Mouse (Mus musculus) kidney, postnatal 0 days (tissue): Measurements from ENCODE around the gene Paip2b. TPM values are rescaled to one million over a fixed set of nuclear protein-coding genes. Genes with fewer than 3 reads are reported as not detected.

Experiments
- ATAC-seq: fragments of 200-750 bp; cut with Nextera tagmentation; replicated peaks from 2 replicates; pipeline ENCODE4 v1.8.0; 2017; ENCODE audit warnings: low read depth, moderate number of reproducible peaks, moderate TSS enrichment, moderate library complexity; ENCODE audit not compliant: low FRiP score
- DNase-seq: peaks from one replicate; pipeline ENCODE4 v3.0.0-alpha.2; 2016; ENCODE audit warnings: low spot score
- H3K27ac ChIP-seq: fragments of 300-500 bp; sonication (generic); 2 replicates; pipeline ENCODE4 v1.5.1; 2014; ENCODE audit warnings: mild to moderate bottlenecking
- H3K27me3 ChIP-seq: fragments of 300-500 bp; sonication (generic); 2 replicates; pipeline ENCODE4 v1.6.1; 2014; ENCODE audit warnings: low read length, mixed read lengths; ENCODE audit not compliant: insufficient read depth
- H3K36me3 ChIP-seq: fragments of 300-500 bp; sonication (generic); 2 replicates; pipeline ENCODE4 v1.6.1; 2014; ENCODE audit warnings: low read length, mixed read lengths; ENCODE audit not compliant: insufficient read depth
- H3K4me1 ChIP-seq: fragments of 300-500 bp; sonication (generic); replicated peaks from 2 replicates; pipeline ENCODE4 v1.6.1; 2014; ENCODE audit warnings: antibody characterized with exemption, low read length, mixed read lengths; ENCODE audit not compliant: insufficient read depth
- H3K4me2 ChIP-seq: fragments of 300-500 bp; sonication (generic); 2 replicates; pipeline ENCODE4 v1.6.1; 2014; ENCODE audit warnings: mild to moderate bottlenecking, low read length, moderate library complexity, mixed read lengths
- H3K4me3 ChIP-seq: fragments of 300-500 bp; sonication (generic); replicated peaks from 2 replicates; pipeline ENCODE4 v1.5.1; 2014; ENCODE audit warnings: low read depth, low read length
- H3K9ac ChIP-seq: fragments of 300-500 bp; sonication (generic); 2 replicates; pipeline ENCODE4 v1.6.1; 2014; ENCODE audit warnings: low read depth, low read length
- H3K9me3 ChIP-seq: fragments of 300-500 bp; sonication (generic); replicated peaks from 2 replicates; pipeline ENCODE4 v1.6.1; 2016; ENCODE audit warnings: low read length, inconsistent platforms, mixed read lengths
- CTCF ChIP-seq: IDR thresholded peaks from 2 replicates; pipeline ENCODE4 v1.5.1; 2016; ENCODE audit warnings: antibody characterized with exemption, low read depth, mild to moderate bottlenecking, moderate library complexity
- WGBS: fragments of 180-500 bp; shearing (Covaris S2); extraction: QIAGEN DNeasy Blood & Tissue Kit; methylation state at CpG from one replicate; pipeline ENCODE4 v1.1.7; 2014; 5-methylcytosine and 5-hydroxymethylcytosine counted together
- polyA plus RNA-seq: library from polyadenylated mRNA; unstranded; fragments of >200 nt; fragmentation: Nextera tagmentation; extraction: Ambion mirVana; gene quantifications from 2 replicates; pipeline ENCODE4 v1.2.1, GENCODE M21; 2015

Paip2b gene
- polyA plus RNA-seq, 1 experiment from 2014 or later = 12.1 TPM

GRCm38 (mm10) chr6:83762880-83763431 lies 68.6 kb downstream of the Paip2b start:
- TF ChIP-seq CTCF = peak; percentile 40
- DNase-seq (peak; percentile 54), ATAC-seq (peak; percentile 75)
- H3K27me3 ChIP-seq = peaks cover 12% of the 10 kb centered on the region
- H3K4me1 ChIP-seq = peaks cover 6% of the 10 kb centered on the region; the same call in 1 of the 2 replicates
- H3K27ac ChIP-seq = no peak overlapping the region
- H3K4me3 ChIP-seq = peak overlapping the region; percentile 9; the same call in 1 of the 2 replicates
- 1% methylated on average over 35 of the region's 35 CpGs for WGBS
- 0 out of 2 replicates have a peak, but pooled peaks cover 2% of the 10 kb centered on the region for H3K36me3 ChIP-seq
- no peaks in the 10 kb centered on the region for H3K9me3 ChIP-seq
- H3K4me2 ChIP-seq = peak overlapping the region; percentile 47
- peak overlapping the region; percentile 28; the same call in 1 of the 2 replicates for H3K9ac ChIP-seq

DNA sequence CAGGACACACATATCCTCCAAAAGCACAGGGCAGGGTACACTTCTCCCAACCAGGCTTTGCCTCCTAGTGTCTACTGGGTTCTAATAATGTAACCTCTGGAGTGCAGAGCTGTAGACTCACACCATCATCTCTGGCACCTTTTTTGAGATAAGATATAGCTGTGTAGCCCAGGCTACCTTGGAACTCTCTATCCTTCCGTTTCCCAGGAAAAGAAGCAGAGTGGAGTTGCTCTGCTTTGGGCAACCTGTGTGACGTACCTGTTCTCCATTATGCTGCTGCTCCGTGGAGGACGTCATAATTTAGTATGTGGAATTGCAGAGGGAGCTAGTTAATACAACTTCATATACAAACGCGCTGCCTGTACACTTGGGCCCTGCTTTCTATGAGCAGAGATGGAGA lies 69.2 kb downstream of the Paip2b start, which contains the start of gene Ankrd53:
Gene Ankrd53 (plus strand): TSS at position 301 of the 400 bp plus-strand sequence.
- Histone ChIP-seq H3K4me1 (peaks cover 6% of the 10 kb centered on the region; the same call in 1 of the 2 replicates), H3K36me3 (no peaks in the 10 kb centered on the region), H3K4me2 (peak within 1 kb of the TSS; percentile 47), H3K27me3 (peaks cover 18% of the 10 kb centered on the region), H3K27ac (no peak within 1 kb of the TSS), H3K9ac (peak within 1 kb of the TSS; percentile 28; the same call in 1 of the 2 replicates), H3K4me3 (peak within 1 kb of the TSS; percentile 9; the same call in 1 of the 2 replicates), H3K9me3 (no peaks in the 10 kb centered on the region)
- ATAC-seq (no peak), DNase-seq (no peak)
- TF ChIP-seq CTCF = no peak
- WGBS = 20% methylated on average over 6 of the region's 6 CpGs

DNA sequence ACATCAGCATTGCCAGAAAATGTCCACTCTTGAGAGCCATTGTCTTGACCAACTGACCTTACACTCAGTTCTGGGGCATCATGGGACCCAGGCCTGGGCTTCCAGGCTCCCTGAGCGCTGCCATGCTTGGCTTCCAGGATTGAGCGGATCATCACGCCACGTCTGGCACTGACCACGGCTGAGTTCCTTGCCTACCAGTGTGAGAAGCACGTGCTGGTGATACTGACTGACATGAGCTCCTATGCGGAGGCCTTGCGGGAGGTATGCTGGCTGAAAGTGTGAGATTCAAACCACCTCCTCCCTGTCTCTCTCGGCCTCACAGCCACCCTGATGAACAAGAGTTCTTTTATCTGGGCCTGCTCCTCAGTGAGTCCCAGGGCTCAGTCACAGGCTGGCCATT lies 75.5 kb downstream of the Paip2b start:
- ATAC-seq (no peak), DNase-seq (no peak)
- peaks cover 15% of the 10 kb centered on the region for H3K27me3 ChIP-seq
- H3K27ac ChIP-seq = no peak overlapping the region
- H3K36me3 ChIP-seq = no peaks in the 10 kb centered on the region
- H3K9ac ChIP-seq = no peak overlapping the region
- H3K4me2 ChIP-seq = no peak overlapping the region
- H3K4me1 ChIP-seq = no peaks in the 10 kb centered on the region
- no peak overlapping the region for H3K4me3 ChIP-seq
- TF ChIP-seq CTCF = no peak
- H3K9me3 ChIP-seq = no peaks in the 10 kb centered on the region
- 82% methylated on average over 9 of the region's 9 CpGs for WGBS

Other genes starting within 250 kb of the Paip2b start
- not detected in 2 replicates for gene Clec4f, start 175.6 kb downstream of the Paip2b start, polyA plus RNA-seq
- gene Cd207, start 153.9 kb downstream of the Paip2b start, polyA plus RNA-seq = not detected in 2 replicates
- not detected in 2 replicates for gene Vax2, start 120.5 kb downstream of the Paip2b start, polyA plus RNA-seq
- gene Atp6v1b1, start 88.8 kb downstream of the Paip2b start, polyA plus RNA-seq = 14.2 and 17.0 TPM in 2 replicates
- 0.17 and 0.33 TPM in 2 replicates for gene Ankrd53, start 69.1 kb downstream of the Paip2b start, polyA plus RNA-seq
- 108 TPM in 2 replicates for gene Tex261, start 55.9 kb downstream of the Paip2b start, polyA plus RNA-seq
- 56.8 and 60.0 TPM in 2 replicates for gene Nagk, start 36.8 kb downstream of the Paip2b start, polyA plus RNA-seq
- gene Zfp638, start 35.4 kb upstream of the Paip2b start, polyA plus RNA-seq = 44.5 and 49.0 TPM in 2 replicates
- 12.0 and 13.8 TPM in 2 replicates for gene Dysf, start 176.8 kb upstream of the Paip2b start, polyA plus RNA-seq